Mouse (Mus musculus): ENCODE results near the gene Slc46a2. TPM values are rescaled to one million over a fixed set of nuclear protein-coding genes. Genes with fewer than 3 reads are reported as not detected.

Slc46a2 gene
- 0.41 and 0.84 TPM in 2 replicates for polyA plus RNA-seq (2014; fragmentation: Nextera tagmentation; extraction: Ambion mirVana)

GRCm38 (mm10) chr4:59914608-59915403 is at the start of gene Slc46a2:
TSS of gene Slc46a2 (minus strand) at chr4:59915056.
- H3K9me3 ChIP-seq (ENCODE audit: control insufficient read depth, low read length), result no peaks in the 10 kb centered on the region
- ATAC-seq (ENCODE audit: low read depth) (peak; percentile 70; the same call in 1 of the 2 replicates), DNase-seq (ENCODE audit: low spot score) (peak; percentile 36)
- WGBS, result 15% methylated on average over 22 of the region's 22 CpGs
- no peaks in the 10 kb centered on the region for H3K36me3 ChIP-seq (ENCODE audit: control insufficient read depth, insufficient read depth, low read length)
- H3K4me2 ChIP-seq (ENCODE audit: low read depth, low read length), result 0 out of 2 replicates have a peak within 1 kb of the TSS, but pooled peaks have one; percentile 4
- no peak within 1 kb of the TSS for H3K9ac ChIP-seq (ENCODE audit: low read depth, low read length)
- no peaks in the 10 kb centered on the region; the same call in 1 of the 2 replicates for H3K4me1 ChIP-seq (ENCODE audit: control insufficient read depth, insufficient read depth, low read length)
- H3K27me3 ChIP-seq (replicated peaks; ENCODE audit: control insufficient read depth, insufficient read depth, low read length), result peaks cover 13% of the 10 kb centered on the region
- H3K4me3 ChIP-seq (ENCODE audit: low read depth, low read length), result no peak within 1 kb of the TSS
- H3K27ac ChIP-seq (replicated peaks; ENCODE audit: low read depth, low read length), result no peak within 1 kb of the TSS

DNA sequence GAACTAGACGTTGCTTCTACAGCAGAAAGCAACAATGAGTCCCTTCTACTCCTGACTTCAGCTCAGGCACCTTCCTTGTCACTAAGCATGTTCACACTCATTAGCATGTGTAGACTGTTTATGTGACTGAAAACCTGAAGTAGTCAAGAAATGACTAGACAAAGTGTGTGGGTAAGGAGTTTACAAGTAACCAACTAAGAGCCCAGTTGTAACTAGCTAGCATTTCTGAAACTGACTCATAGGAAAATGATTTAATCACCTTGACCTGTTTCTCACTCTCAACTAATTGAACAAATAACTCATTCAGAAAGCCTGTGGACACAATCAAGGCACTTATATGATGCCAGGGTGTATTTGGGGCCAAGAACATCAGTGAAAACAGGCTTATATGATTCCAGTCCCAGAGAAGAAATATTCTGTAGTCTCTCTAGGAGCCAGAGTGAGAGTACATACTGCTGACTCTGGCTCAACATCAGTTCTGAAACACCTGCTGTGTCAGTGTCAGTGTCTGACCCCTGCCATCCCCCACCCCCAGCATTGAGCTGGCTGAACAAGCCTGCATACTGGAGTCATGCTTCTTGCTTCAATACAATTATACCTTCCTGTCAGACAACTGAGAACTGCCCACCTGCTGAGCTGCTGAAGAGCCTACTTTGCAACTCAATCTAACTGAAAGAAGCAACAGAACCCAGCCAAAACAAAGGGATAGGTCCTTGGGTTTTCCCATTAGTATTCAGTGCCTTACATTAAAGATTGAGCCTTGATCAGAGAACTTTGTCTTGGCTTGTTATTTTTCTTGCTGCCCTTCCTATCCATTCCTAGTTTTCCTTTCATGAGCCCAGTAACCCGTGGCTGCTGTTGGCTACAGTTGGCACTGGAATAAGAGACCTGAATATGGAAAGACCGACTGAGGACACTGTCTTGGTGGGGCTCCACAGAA is 48.8 kb upstream of the Slc46a2 start, which contains the start of gene Mup6:
TSS of gene Mup6 (plus strand) at position 890 of the 940 bp plus-strand sequence.
- no peak within 1 kb of the TSS for H3K9ac ChIP-seq (ENCODE audit: low read depth, low read length)
- H3K27ac ChIP-seq (replicated peaks; ENCODE audit: low read depth, low read length), result no peak within 1 kb of the TSS
- H3K4me3 ChIP-seq (ENCODE audit: low read depth, low read length), result no peak within 1 kb of the TSS
- DNase-seq (ENCODE audit: low spot score) (no peak), ATAC-seq (ENCODE audit: low read depth) (no peak)
- H3K4me1 ChIP-seq (ENCODE audit: control insufficient read depth, insufficient read depth, low read length), result no peaks in the 10 kb centered on the region
- H3K36me3 ChIP-seq (ENCODE audit: control insufficient read depth, insufficient read depth, low read length), result no peaks in the 10 kb centered on the region
- no peak within 1 kb of the TSS for H3K4me2 ChIP-seq (ENCODE audit: low read depth, low read length)
- H3K27me3 ChIP-seq (replicated peaks; ENCODE audit: control insufficient read depth, insufficient read depth, low read length), result no peaks in the 10 kb centered on the region
- 39% methylated on average over 3 of the region's 3 CpGs for WGBS
- H3K9me3 ChIP-seq (ENCODE audit: control insufficient read depth, low read length), result no peaks in the 10 kb centered on the region

DNA sequence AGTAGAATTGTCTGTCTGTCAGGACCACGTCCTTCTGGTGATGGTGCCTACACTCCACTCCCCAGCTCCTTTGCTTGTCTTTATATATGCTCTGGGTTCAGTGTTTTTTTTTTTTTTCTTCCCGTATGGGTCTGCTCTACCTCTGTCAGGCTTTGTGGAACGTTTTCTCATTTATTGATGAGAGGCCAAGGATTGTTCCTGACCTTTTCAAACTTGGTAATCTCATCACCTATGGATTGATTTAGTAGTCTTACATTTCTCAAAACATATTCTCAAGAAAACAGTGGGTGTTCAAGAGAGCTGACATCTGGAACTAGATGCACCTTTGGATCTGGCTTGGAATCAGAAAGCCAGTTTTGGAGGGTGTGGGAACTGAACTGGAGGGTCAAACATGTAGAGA is 45.8 kb upstream of the Slc46a2 start, which contains the start of gene Mup4:
TSS of gene Mup4 (minus strand) at position 101 of the 400 bp plus-strand sequence.
- WGBS, result 79% methylated on average over 3 of the region's 3 CpGs
- Histone ChIP-seq H3K4me3 (ENCODE audit: low read depth, low read length) (no peak within 1 kb of the TSS), H3K27ac (replicated peaks; ENCODE audit: low read depth, low read length) (no peak within 1 kb of the TSS), H3K9ac (ENCODE audit: low read depth, low read length) (no peak within 1 kb of the TSS), H3K4me2 (ENCODE audit: low read depth, low read length) (no peak within 1 kb of the TSS), H3K27me3 (replicated peaks; ENCODE audit: control insufficient read depth, insufficient read depth, low read length) (no peaks in the 10 kb centered on the region), H3K9me3 (ENCODE audit: control insufficient read depth, low read length) (no peaks in the 10 kb centered on the region), H3K36me3 (ENCODE audit: control insufficient read depth, insufficient read depth, low read length) (no peaks in the 10 kb centered on the region), H3K4me1 (ENCODE audit: control insufficient read depth, insufficient read depth, low read length) (no peaks in the 10 kb centered on the region)
- no peak for ATAC-seq (ENCODE audit: low read depth)
- no peak for DNase-seq (ENCODE audit: low spot score)

- no peak overlapping the region for H3K27ac ChIP-seq (replicated peaks; ENCODE audit: low read depth, low read length)
- ATAC-seq (ENCODE audit: low read depth) (no peak), DNase-seq (ENCODE audit: low spot score) (no peak)
- no peaks in the 10 kb centered on the region for H3K4me1 ChIP-seq (ENCODE audit: control insufficient read depth, insufficient read depth, low read length)
- no peaks in the 10 kb centered on the region for H3K9me3 ChIP-seq (ENCODE audit: control insufficient read depth, low read length)
- no peaks in the 10 kb centered on the region for H3K36me3 ChIP-seq (ENCODE audit: control insufficient read depth, insufficient read depth, low read length)
- 61% methylated on average over 2 of the region's 2 CpGs for WGBS
- H3K27me3 ChIP-seq (replicated peaks; ENCODE audit: control insufficient read depth, insufficient read depth, low read length), result no peaks in the 10 kb centered on the region
- no peak overlapping the region for H3K4me2 ChIP-seq (ENCODE audit: low read depth, low read length)
- no peak overlapping the region for H3K4me3 ChIP-seq (ENCODE audit: low read depth, low read length)
- H3K9ac ChIP-seq (ENCODE audit: low read depth, low read length), result no peak overlapping the region
Measured at GRCm38 (mm10) chr4:59937543-59937942, 22.7 kb upstream of the Slc46a2 start.

- Histone ChIP-seq H3K9me3 (ENCODE audit: control insufficient read depth, low read length) (no peaks in the 10 kb centered on the region), H3K4me2 (ENCODE audit: low read depth, low read length) (no peak overlapping the region), H3K27me3 (replicated peaks; ENCODE audit: control insufficient read depth, insufficient read depth, low read length) (no peaks in the 10 kb centered on the region), H3K27ac (replicated peaks; ENCODE audit: low read depth, low read length) (no peak overlapping the region), H3K4me3 (ENCODE audit: low read depth, low read length) (no peak overlapping the region), H3K4me1 (ENCODE audit: control insufficient read depth, insufficient read depth, low read length) (no peaks in the 10 kb centered on the region), H3K36me3 (ENCODE audit: control insufficient read depth, insufficient read depth, low read length) (no peaks in the 10 kb centered on the region), H3K9ac (ENCODE audit: low read depth, low read length) (no peak overlapping the region)
- ATAC-seq (ENCODE audit: low read depth) (peak; percentile 85), DNase-seq (ENCODE audit: low spot score) (peak; percentile 16)
- 58% methylated on average over 6 of the region's 6 CpGs for WGBS
Measured at GRCm38 (mm10) chr4:59932505-59933281, 17.8 kb upstream of the Slc46a2 start.

GRCm38 (mm10) chr4:59928347-59928746 is 13.5 kb upstream of the Slc46a2 start:
- no peak overlapping the region for H3K9ac ChIP-seq (ENCODE audit: low read depth, low read length)
- H3K27ac ChIP-seq (replicated peaks; ENCODE audit: low read depth, low read length), result no peak overlapping the region
- ATAC-seq (ENCODE audit: low read depth), result peak; percentile 79; the same call in 1 of the 2 replicates
- no peaks in the 10 kb centered on the region for H3K36me3 ChIP-seq (ENCODE audit: control insufficient read depth, insufficient read depth, low read length)
- WGBS, result 18% methylated on average over 6 of the region's 6 CpGs
- H3K4me2 ChIP-seq (ENCODE audit: low read depth, low read length), result no peak overlapping the region
- H3K9me3 ChIP-seq (ENCODE audit: control insufficient read depth, low read length), result no peaks in the 10 kb centered on the region
- peak; percentile 81 for DNase-seq (ENCODE audit: low spot score)
- no peaks in the 10 kb centered on the region for H3K4me1 ChIP-seq (ENCODE audit: control insufficient read depth, insufficient read depth, low read length)
- H3K4me3 ChIP-seq (ENCODE audit: low read depth, low read length), result no peak overlapping the region
- no peaks in the 10 kb centered on the region for H3K27me3 ChIP-seq (replicated peaks; ENCODE audit: control insufficient read depth, insufficient read depth, low read length)

GRCm38 (mm10) chr4:59927666-59928065 is 12.8 kb upstream of the Slc46a2 start:
- Histone ChIP-seq H3K9me3 (ENCODE audit: control insufficient read depth, low read length) (no peaks in the 10 kb centered on the region), H3K4me1 (ENCODE audit: control insufficient read depth, insufficient read depth, low read length) (no peaks in the 10 kb centered on the region), H3K4me2 (ENCODE audit: low read depth, low read length) (no peak overlapping the region), H3K36me3 (ENCODE audit: control insufficient read depth, insufficient read depth, low read length) (no peaks in the 10 kb centered on the region), H3K9ac (ENCODE audit: low read depth, low read length) (no peak overlapping the region), H3K27ac (replicated peaks; ENCODE audit: low read depth, low read length) (no peak overlapping the region), H3K4me3 (ENCODE audit: low read depth, low read length) (no peak overlapping the region), H3K27me3 (replicated peaks; ENCODE audit: control insufficient read depth, insufficient read depth, low read length) (no peaks in the 10 kb centered on the region)
- 90% methylated on average over 3 of the region's 3 CpGs for WGBS
- DNase-seq (ENCODE audit: low spot score) (no peak), ATAC-seq (ENCODE audit: low read depth) (no peak; the same call in 1 of the 2 replicates)

GRCm38 (mm10) chr4:59925082-59925481 is 10.2 kb upstream of the Slc46a2 start:
- H3K9me3 ChIP-seq (ENCODE audit: control insufficient read depth, low read length), result no peaks in the 10 kb centered on the region
- no peak overlapping the region for H3K4me2 ChIP-seq (ENCODE audit: low read depth, low read length)
- no peak overlapping the region for H3K27ac ChIP-seq (replicated peaks; ENCODE audit: low read depth, low read length)
- no peak overlapping the region for H3K9ac ChIP-seq (ENCODE audit: low read depth, low read length)
- ATAC-seq (ENCODE audit: low read depth) (no peak), DNase-seq (ENCODE audit: low spot score) (no peak)
- H3K27me3 ChIP-seq (replicated peaks; ENCODE audit: control insufficient read depth, insufficient read depth, low read length), result no peaks in the 10 kb centered on the region
- H3K4me3 ChIP-seq (ENCODE audit: low read depth, low read length), result no peak overlapping the region
- H3K36me3 ChIP-seq (ENCODE audit: control insufficient read depth, insufficient read depth, low read length), result no peaks in the 10 kb centered on the region
- no peaks in the 10 kb centered on the region for H3K4me1 ChIP-seq (ENCODE audit: control insufficient read depth, insufficient read depth, low read length)
- whole genome bisulfite sequencing, result 84% methylated on average over 9 of the region's 9 CpGs
